Mouse (Mus musculus): Measurements from ENCODE around the gene Elmsan1. TPM values are rescaled to one million over a fixed set of nuclear protein-coding genes. Genes with fewer than 3 reads are reported as not detected.
"Not testable (repeated sequence)": the region's sequence is repeated elsewhere in the genome, so short reads cannot be mapped to it uniquely, and the experiment has no call there.

The Elmsan1 gene
- polyA plus RNA-seq, 1 experiment from 2014 or later, result 7.4 TPM

- not testable (repeated sequence) for H3K27ac ChIP-seq (replicated peaks in 1 of 2; ENCODE audit: control insufficient read depth in 1 of 2, insufficient read depth in 1 of 2, low read depth in 2 of 2, low read length in 2 of 2); H3K4me1 ChIP-seq (ENCODE audit: control insufficient read depth in 2 of 2, insufficient read depth in 2 of 2, low read length in 2 of 2); H3K27me3 ChIP-seq (ENCODE audit: control insufficient read depth, insufficient read depth, low read length); H3K36me3 ChIP-seq (ENCODE audit: control insufficient read depth, insufficient read depth, low read length); H3K9me3 ChIP-seq (ENCODE audit: control insufficient read depth, low read length)
- Histone ChIP-seq H3K4me3 (ENCODE audit: control insufficient read depth in 1 of 2, insufficient read depth in 1 of 2, low read depth in 1 of 2, low read length in 2 of 2) (peak within 1 kb of the TSS; percentile 54 to 65), H3K9ac (ENCODE audit: low read length) (peak within 1 kb of the TSS; percentile 74), H3K4me2 (ENCODE audit: low read length) (peak within 1 kb of the TSS; percentile 83)
- peak; percentile 43; the same call in 1 of the 2 replicates for ATAC-seq (ENCODE audit: insufficient number of reproducible peaks, insufficient read depth, low FRiP score, low read depth)
- under 1% methylated on average over 71 of the region's 80 CpGs for WGBS
Measured at GRCm38 (mm10) chr12:84100604-84101492, 117.8 kb downstream of the Elmsan1 start, which contains the start of gene Acot6. Gene Acot6 (plus strand): TSS chr12:84100654.

GRCm38 (mm10) chr12:84100071-84100470, 118.6 kb downstream of the Elmsan1 start:
- no peak overlapping the region for H3K27ac ChIP-seq (replicated peaks in 1 of 2; ENCODE audit: control insufficient read depth in 1 of 2, insufficient read depth in 1 of 2, low read depth in 2 of 2, low read length in 2 of 2)
- no peak overlapping the region for H3K9ac ChIP-seq (ENCODE audit: low read length)
- no peak for ATAC-seq (ENCODE audit: insufficient number of reproducible peaks, insufficient read depth, low FRiP score, low read depth)
- H3K9me3 ChIP-seq (ENCODE audit: control insufficient read depth, low read length), result 0 out of 2 replicates have a peak, but pooled peaks cover 2% of the 10 kb centered on the region
- no peaks in the 10 kb centered on the region for H3K36me3 ChIP-seq (ENCODE audit: control insufficient read depth, insufficient read depth, low read length)
- H3K27me3 ChIP-seq (ENCODE audit: control insufficient read depth, insufficient read depth, low read length), result no peaks in the 10 kb centered on the region
- 0 out of 4 replicates have a peak, but pooled peaks cover 0 to 3% of the 10 kb centered on the region in 2 experiments for H3K4me1 ChIP-seq (ENCODE audit: control insufficient read depth in 2 of 2, insufficient read depth in 2 of 2, low read length in 2 of 2)
- peak overlapping the region; percentile 83 for H3K4me2 ChIP-seq (ENCODE audit: low read length)
- WGBS, result 84% methylated on average over 1 of the region's 1 CpGs
- no peak overlapping the region for H3K4me3 ChIP-seq (ENCODE audit: control insufficient read depth in 1 of 2, insufficient read depth in 1 of 2, low read depth in 1 of 2, low read length in 2 of 2)

GRCm38 (mm10) chr12:84099605-84100004, 119.1 kb downstream of the Elmsan1 start:
- Histone ChIP-seq H3K4me2 (ENCODE audit: low read length) (no peak overlapping the region), H3K9ac (ENCODE audit: low read length) (no peak overlapping the region), H3K4me1 (ENCODE audit: control insufficient read depth in 2 of 2, insufficient read depth in 2 of 2, low read length in 2 of 2) (0 out of 4 replicates have a peak, but pooled peaks cover 0 to 3% of the 10 kb centered on the region in 2 experiments), H3K27ac (replicated peaks in 1 of 2; ENCODE audit: control insufficient read depth in 1 of 2, insufficient read depth in 1 of 2, low read depth in 2 of 2, low read length in 2 of 2) (no peak overlapping the region), H3K27me3 (ENCODE audit: control insufficient read depth, insufficient read depth, low read length) (no peaks in the 10 kb centered on the region), H3K4me3 (ENCODE audit: control insufficient read depth in 1 of 2, insufficient read depth in 1 of 2, low read depth in 1 of 2, low read length in 2 of 2) (no peak overlapping the region), H3K36me3 (ENCODE audit: control insufficient read depth, insufficient read depth, low read length) (no peaks in the 10 kb centered on the region), H3K9me3 (ENCODE audit: control insufficient read depth, low read length) (0 out of 2 replicates have a peak, but pooled peaks cover 2% of the 10 kb centered on the region)
- ATAC-seq (ENCODE audit: insufficient number of reproducible peaks, insufficient read depth, low FRiP score, low read depth), result no peak
- 87% methylated on average over 2 of the region's 2 CpGs for WGBS

Other genes with a start within 250 kb of the Elmsan1 start
- gene Heatr4, start 234.0 kb downstream of the Elmsan1 start, polyA plus RNA-seq (2014; fragmentation: Nextera tagmentation; extraction: Ambion mirVana), result not detected in 2 replicates
- gene Acot2, start 231.0 kb downstream of the Elmsan1 start, polyA plus RNA-seq (2014; fragmentation: Nextera tagmentation; extraction: Ambion mirVana), result 79.5 and 81.2 TPM in 2 replicates
- 30.0 and 31.9 TPM in 2 replicates for gene Acot1, start 209.4 kb downstream of the Elmsan1 start, polyA plus RNA-seq (2014; fragmentation: Nextera tagmentation; extraction: Ambion mirVana)
- 0.30 and 0.32 TPM in 2 replicates for gene Acot4, start 180.5 kb downstream of the Elmsan1 start, polyA plus RNA-seq (2014; fragmentation: Nextera tagmentation; extraction: Ambion mirVana)
- not detected in 2 replicates for gene Gm49366, start 179.9 kb downstream of the Elmsan1 start, polyA plus RNA-seq (2014; fragmentation: Nextera tagmentation; extraction: Ambion mirVana)
- 0.72 and 1.0 TPM in 2 replicates for gene Acot3, start 166.7 kb downstream of the Elmsan1 start, polyA plus RNA-seq (2014; fragmentation: Nextera tagmentation; extraction: Ambion mirVana)
- not detected in 2 replicates for gene Acot5, start 149.6 kb downstream of the Elmsan1 start, polyA plus RNA-seq (2014; fragmentation: Nextera tagmentation; extraction: Ambion mirVana)
- gene Acot6, start 118.2 kb downstream of the Elmsan1 start, polyA plus RNA-seq (2014; fragmentation: Nextera tagmentation; extraction: Ambion mirVana), result 1.4 TPM in 2 replicates
- gene Dnal1, start 104.5 kb downstream of the Elmsan1 start, polyA plus RNA-seq (2014; fragmentation: Nextera tagmentation; extraction: Ambion mirVana), result 2.4 and 3.4 TPM in 2 replicates
- gene Pnma1, start 70.4 kb downstream of the Elmsan1 start, polyA plus RNA-seq (2014; fragmentation: Nextera tagmentation; extraction: Ambion mirVana), result 0.43 and 0.68 TPM in 2 replicates
- gene Ptgr2, start 66.4 kb upstream of the Elmsan1 start, polyA plus RNA-seq (2014; fragmentation: Nextera tagmentation; extraction: Ambion mirVana), result 79.0 and 92.4 TPM in 2 replicates
- gene Zfp410, start 98.0 kb upstream of the Elmsan1 start, polyA plus RNA-seq (2014; fragmentation: Nextera tagmentation; extraction: Ambion mirVana), result 53.1 and 55.4 TPM in 2 replicates
- gene Coq6, start 142.8 kb upstream of the Elmsan1 start, polyA plus RNA-seq (2014; fragmentation: Nextera tagmentation; extraction: Ambion mirVana), result 80.0 and 80.7 TPM in 2 replicates
- gene Fam161b, start 143.0 kb upstream of the Elmsan1 start, polyA plus RNA-seq (2014; fragmentation: Nextera tagmentation; extraction: Ambion mirVana), result 5.3 and 6.3 TPM in 2 replicates
- 33.2 and 37.9 TPM in 2 replicates for gene Entpd5, start 190.1 kb upstream of the Elmsan1 start, polyA plus RNA-seq (2014; fragmentation: Nextera tagmentation; extraction: Ambion mirVana)
- 1.7 and 1.8 TPM in 2 replicates for gene Bbof1, start 190.2 kb upstream of the Elmsan1 start, polyA plus RNA-seq (2014; fragmentation: Nextera tagmentation; extraction: Ambion mirVana)
- 19.1 and 20.3 TPM in 2 replicates for gene Rnf113a2, start 198.3 kb upstream of the Elmsan1 start, polyA plus RNA-seq (2014; fragmentation: Nextera tagmentation; extraction: Ambion mirVana)
- gene Aldh6a1, start 232.1 kb upstream of the Elmsan1 start, polyA plus RNA-seq (2014; fragmentation: Nextera tagmentation; extraction: Ambion mirVana), result 60.5 and 62.6 TPM in 2 replicates
- 14.2 and 14.7 TPM in 2 replicates for gene Lin52, start 232.5 kb upstream of the Elmsan1 start, polyA plus RNA-seq (2014; fragmentation: Nextera tagmentation; extraction: Ambion mirVana)